Comparison of ENCODE assay signal across 9 mouse cellular contexts in the genomic region with DNA sequence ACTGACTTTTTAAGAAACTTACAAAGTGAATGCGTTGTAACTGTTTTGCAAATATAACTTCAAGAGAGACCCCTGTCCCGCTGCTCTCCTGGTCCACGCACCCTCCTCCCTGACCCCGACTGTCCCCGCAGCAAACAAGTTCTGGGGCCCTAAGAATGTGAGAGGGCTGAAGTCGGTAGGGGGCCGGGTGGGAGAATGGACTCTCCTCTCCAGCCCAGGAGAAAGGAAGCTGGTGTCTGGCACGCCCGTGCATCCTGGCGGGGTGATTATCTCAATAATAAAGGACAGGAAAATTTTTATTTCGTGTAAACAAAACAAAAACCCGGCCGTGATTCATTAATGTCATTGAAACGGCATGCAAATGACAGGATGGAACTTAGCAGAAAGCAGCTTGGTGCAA. TPM values are rescaled to one million over a fixed set of nuclear protein-coding genes. Genes with fewer than 3 reads are reported as not detected.
A peak's percentile ranks its signal among the peaks of the same experiment; 100 is the strongest.
DNase-seq lines count a peak whose midpoint lies in the region; ATAC-seq lines count a peak whose summit lies in the region.
"Had no signal": no experiment of that assay in that cellular context is flagged by ENCODE, and none has a peak within 500 bp of the region (broad histone marks: within the 10 kb centered on the region; RNA-seq: fewer than 3 reads in every experiment).

No protein-coding gene starts in this region.

- intact Hi-C loops in heart, postnatal 10 days (cut with DNase I) = no loop called here

- WGBS in heart, embryonic 14.5 days = 16% methylated on average over 14 of the region's 14 CpGs
- 13% methylated on average over 14 of the region's 14 CpGs for WGBS in embryonic facial prominence, embryonic 10.5 days
- WGBS in hindbrain, embryonic 15.5 days = 6% methylated on average over 14 of the region's 14 CpGs
- 8% methylated on average over 14 of the region's 14 CpGs for WGBS in midbrain, embryonic 13.5 days

- DNase-seq in heart, postnatal 10 days = no peak
- peak; percentile 46 for DNase-seq in embryonic facial prominence, embryonic 10.5 days (ENCODE audit: low spot score)
- DNase-seq in ovary, postnatal 36 days (ENCODE audit: low spot score) = no peak
- DNase-seq in cerebellum, adult 11-12 months = no peak
- no peak for DNase-seq in urinary bladder, postnatal 10 days (ENCODE audit: low spot score)

- H3K27ac ChIP-seq in heart, embryonic 14.5 days (replicated peaks in 1 of 2; ENCODE audit: control insufficient read depth in 1 of 2, insufficient read depth in 1 of 2, low read depth in 2 of 2, low read length in 2 of 2) = no peak overlapping the region
- H3K27ac ChIP-seq in embryonic facial prominence, embryonic 10.5 days (replicated peaks) = peak overlapping the region; percentile 90
- no peak overlapping the region for H3K27ac ChIP-seq in hindbrain, embryonic 15.5 days (replicated peaks)
- peak overlapping the region; percentile 84 for H3K27ac ChIP-seq in midbrain, embryonic 13.5 days

- peak overlapping the region; percentile 64; the same call in 1 of the 2 replicates for H3K9ac ChIP-seq in heart, embryonic 14.5 days (ENCODE audit: low read length)
- no peak overlapping the region for H3K9ac ChIP-seq in hindbrain, embryonic 15.5 days
- peak overlapping the region; percentile 73 for H3K9ac ChIP-seq in midbrain, embryonic 13.5 days (replicated peaks)

- H3K9me3 ChIP-seq in heart, embryonic 14.5 days (ENCODE audit: control insufficient read depth, low read length) = no peaks in the 10 kb centered on the region
- H3K9me3 ChIP-seq in embryonic facial prominence, embryonic 10.5 days = no peaks in the 10 kb centered on the region
- no peaks in the 10 kb centered on the region for H3K9me3 ChIP-seq in hindbrain, embryonic 15.5 days
- no peaks in the 10 kb centered on the region for H3K9me3 ChIP-seq in midbrain, embryonic 13.5 days

- H3K4me1 ChIP-seq in heart, embryonic 14.5 days (ENCODE audit: control insufficient read depth in 2 of 2, insufficient read depth in 2 of 2, low read length in 2 of 2) = peaks cover 9% of the 10 kb centered on the region in 2 experiments; a peak in 2 of 4 replicates
- peaks cover 13% of the 10 kb centered on the region for H3K4me1 ChIP-seq in embryonic facial prominence, embryonic 10.5 days
- H3K4me1 ChIP-seq in hindbrain, embryonic 15.5 days (replicated peaks) = peaks cover 12% of the 10 kb centered on the region
- peaks cover 16% of the 10 kb centered on the region for H3K4me1 ChIP-seq in midbrain, embryonic 13.5 days (replicated peaks)

- peak overlapping the region; percentile 81 for H3K4me2 ChIP-seq in heart, embryonic 14.5 days (ENCODE audit: low read length)
- peak overlapping the region; percentile 58 for H3K4me2 ChIP-seq in hindbrain, embryonic 15.5 days
- H3K4me2 ChIP-seq in midbrain, embryonic 13.5 days (replicated peaks) = peak overlapping the region; percentile 55

- peak overlapping the region; percentile 40 to 42 for H3K4me3 ChIP-seq in heart, embryonic 14.5 days (ENCODE audit: control insufficient read depth in 1 of 2, insufficient read depth in 1 of 2, low read depth in 1 of 2, low read length in 2 of 2)
- H3K4me3 ChIP-seq in embryonic facial prominence, embryonic 10.5 days = peak overlapping the region; percentile 53
- peak overlapping the region; percentile 29 for H3K4me3 ChIP-seq in hindbrain, embryonic 15.5 days
- H3K4me3 ChIP-seq in midbrain, embryonic 13.5 days (replicated peaks) = peak overlapping the region; percentile 28

- no peaks in the 10 kb centered on the region for H3K36me3 ChIP-seq in heart, embryonic 14.5 days (ENCODE audit: control insufficient read depth, insufficient read depth, low read length)
- H3K36me3 ChIP-seq in embryonic facial prominence, embryonic 10.5 days (replicated peaks) = no peaks in the 10 kb centered on the region
- no peaks in the 10 kb centered on the region for H3K36me3 ChIP-seq in hindbrain, embryonic 15.5 days
- H3K36me3 ChIP-seq in midbrain, embryonic 13.5 days = no peaks in the 10 kb centered on the region

- no peak for ATAC-seq in heart, embryonic 14.5 days (ENCODE audit: insufficient number of reproducible peaks, insufficient read depth, low FRiP score, low read depth)
- no peak for ATAC-seq in hindbrain, embryonic 15.5 days (ENCODE audit: low FRiP score, low read depth)
- peak; percentile 40; the same call in 1 of the 2 replicates for ATAC-seq in midbrain, embryonic 13.5 days
- ATAC-seq: CD4-positive, CD25-positive, alpha-beta regulatory T cell, adult 4 months had no signal

- peaks cover 12% of the 10 kb centered on the region; the same call in 1 of the 2 replicates for H3K27me3 ChIP-seq in heart, embryonic 14.5 days (ENCODE audit: control insufficient read depth, insufficient read depth, low read length)
- H3K27me3 ChIP-seq in embryonic facial prominence, embryonic 10.5 days (replicated peaks; ENCODE audit: low read depth, poor library complexity, severe bottlenecking) = peaks cover 38% of the 10 kb centered on the region
- H3K27me3 ChIP-seq in hindbrain, embryonic 15.5 days = no peaks in the 10 kb centered on the region
- H3K27me3 ChIP-seq in midbrain, embryonic 13.5 days = 0 out of 2 replicates have a peak, but pooled peaks cover 4% of the 10 kb centered on the region

RNA-seq across cellular contexts. Expression of a gene that starts 9.1 kb away (rescaled TPM):
- polyA plus RNA-seq in heart, embryonic 14.5 days (2014; fragmentation: Nextera tagmentation; extraction: Ambion mirVana) = 14.4 and 15.2 TPM in 2 replicates
- 10 to 100 TPM; 21.5 to 25.1 TPM for total RNA-seq in heart, postnatal 10 days (2021)
- polyA plus RNA-seq in embryonic facial prominence, embryonic 10.5 days (2016; fragmentation: Nextera tagmentation; extraction: Ambion mirVana) = 15.5 and 17.4 TPM in 2 replicates
- 30.8 and 31.1 TPM in 2 replicates for polyA plus RNA-seq in hindbrain, embryonic 15.5 days (2015; fragmentation: Nextera tagmentation; extraction: Ambion mirVana)
- polyA plus RNA-seq in midbrain, embryonic 13.5 days (2015; fragmentation: Nextera tagmentation; extraction: Ambion mirVana) = 21.7 and 22.6 TPM in 2 replicates

RNA-seq across cellular contexts. Expression of a gene that starts 53.9 kb away (rescaled TPM):
- polyA plus RNA-seq in heart, embryonic 14.5 days (2014; fragmentation: Nextera tagmentation; extraction: Ambion mirVana) = 4.0 TPM in 2 replicates
- 10 to 100 TPM in 1 of 2 experiments, 1 to 10 TPM in 1; 9.7 to 11.0 TPM for total RNA-seq in heart, postnatal 10 days (2021)
- polyA plus RNA-seq in embryonic facial prominence, embryonic 10.5 days (2016; fragmentation: Nextera tagmentation; extraction: Ambion mirVana) = 3.0 and 3.3 TPM in 2 replicates
- 0.76 and 0.88 TPM in 2 replicates for polyA plus RNA-seq in hindbrain, embryonic 15.5 days (2015; fragmentation: Nextera tagmentation; extraction: Ambion mirVana)
- polyA plus RNA-seq in midbrain, embryonic 13.5 days (2015; fragmentation: Nextera tagmentation; extraction: Ambion mirVana) = 0.58 TPM in 2 replicates

Comparison
In these comparisons a context has a peak if more than half of its experiments do, and no peak if none do; other contexts are left out.
1. H3K27ac ChIP-seq: peak in embryonic facial prominence, embryonic 10.5 days (single experiment) and midbrain, embryonic 13.5 days (single experiment); none in heart, embryonic 14.5 days (0 of 2) and hindbrain, embryonic 15.5 days (single experiment).
2. Peak in every context shown above with its lines, with median percentiles within 50 percentile points of each other: H3K4me2 ChIP-seq and H3K4me3 ChIP-seq.